In genomic region chr10:78458348-78459111, GRCm38 (mm10) we compare ENCODE assay signal across 10 mouse cellular contexts. TPM values are rescaled to one million over a fixed set of nuclear protein-coding genes. Genes with fewer than 3 reads are reported as not detected.
DNase-seq lines count a peak whose midpoint lies in the region; ATAC-seq and TF ChIP-seq lines count a peak whose summit lies in the region.
"Had no signal": no experiment of that assay in that cellular context is flagged by ENCODE, and none has a peak within 500 bp of the region (broad histone marks: within the 10 kb centered on the region; RNA-seq: fewer than 3 reads in every experiment).

No protein-coding gene starts in this region.

- no peak for DNase-seq in frontal cortex, postnatal 14 days (ENCODE audit: low spot score in 2 of 2)
- DNase-seq in G1E (ENCODE audit: low spot score), result no peak
- peak; percentile 71 for DNase-seq in gastrocnemius, adult 2 months
- DNase-seq in liver, embryonic 14.5 days (ENCODE audit: low read depth in 3 of 3, low spot score in 3 of 3), result no peak
- no peak for DNase-seq in testis, postnatal 14 days (ENCODE audit: low spot score)
- no peak for DNase-seq in cerebellum, adult 8-10 months

- TF ChIP-seq POLR2A in olfactory bulb, adult 2 months (IDR thresholded peaks at IDR 0.05; ENCODE audit: insufficient read depth, low read depth, low read length), result no peak

- no peak for TF ChIP-seq CTCF in G1E (IDR thresholded peaks at IDR 0.05; ENCODE audit: low read depth, low read length)
- no peak for TF ChIP-seq CTCF in gastrocnemius, adult 2 months (IDR thresholded peaks at IDR 0.05)
- no peak for TF ChIP-seq CTCF in liver, embryonic 14.5 days (IDR thresholded peaks at IDR 0.05; ENCODE audit: low read depth)
- no peak for TF ChIP-seq CTCF in olfactory bulb, adult 2 months (IDR thresholded peaks at IDR 0.05; ENCODE audit: insufficient read depth, low read depth, low read length)

- H3K4me2 ChIP-seq in liver, embryonic 14.5 days (ENCODE audit: low read depth), result no peak overlapping the region

- H3K9me3 ChIP-seq in G1E (replicated peaks), result no peaks in the 10 kb centered on the region
- no peaks in the 10 kb centered on the region for H3K9me3 ChIP-seq in liver, embryonic 14.5 days (ENCODE audit: control insufficient read depth, low read length)

- WGBS in liver, embryonic 14.5 days (ENCODE audit: insufficient replicate concordance), result 59% methylated on average over 5 of the region's 5 CpGs
- 43% methylated on average over 5 of the region's 5 CpGs for WGBS in olfactory bulb, adult 2 months

- TF ChIP-seq EP300 in liver, embryonic 14.5 days (IDR thresholded peaks at IDR 0.05; ENCODE audit: low read depth), result no peak

- peaks cover 78% of the 10 kb centered on the region for H3K36me3 ChIP-seq in G1E (replicated peaks)
- no peaks in the 10 kb centered on the region for H3K36me3 ChIP-seq in liver, embryonic 14.5 days (replicated peaks; ENCODE audit: control insufficient read depth, insufficient read depth, low read depth)

- H3K4me1 ChIP-seq in G1E (ENCODE audit: insufficient read depth, low read depth, low read length), result peaks cover 79% of the 10 kb centered on the region
- peaks cover 6 to 12% of the 10 kb centered on the region in 2 experiments; a peak in 3 of 4 replicates for H3K4me1 ChIP-seq in liver, embryonic 14.5 days (replicated peaks; ENCODE audit: control insufficient read depth in 2 of 2, insufficient read depth in 2 of 2, low read length in 1 of 2)
- H3K4me1 ChIP-seq in olfactory bulb, adult 2 months (ENCODE audit: control insufficient read depth, insufficient read depth, low read length), result peaks cover 80% of the 10 kb centered on the region

- peak overlapping the region; percentile 83 for H3K27ac ChIP-seq in gastrocnemius, adult 2 months
- no peak overlapping the region for H3K27ac ChIP-seq in liver, embryonic 14.5 days
- peak overlapping the region; percentile 90 for H3K27ac ChIP-seq in olfactory bulb, adult 2 months (ENCODE audit: insufficient read depth, low read depth, low read length)

- intact Hi-C loops in gastrocnemius, adult 2 months (cut with DNase I), result no loop called here

- H3K4me3 ChIP-seq in G1E (ENCODE audit: low read depth, low read length), result peak overlapping the region; percentile 13; the same call in 1 of the 2 replicates
- peak overlapping the region; percentile 32 for H3K4me3 ChIP-seq in gastrocnemius, adult 2 months
- no peak overlapping the region for H3K4me3 ChIP-seq in liver, embryonic 14.5 days (ENCODE audit: insufficient read depth in 1 of 2, low read depth in 2 of 2, low read length in 2 of 2)
- no peak overlapping the region for H3K4me3 ChIP-seq in olfactory bulb, adult 2 months (ENCODE audit: insufficient read depth, low read depth, low read length)

- no peaks in the 10 kb centered on the region for H3K27me3 ChIP-seq in G1E (ENCODE audit: insufficient read depth, low read length)
- no peaks in the 10 kb centered on the region for H3K27me3 ChIP-seq in liver, embryonic 14.5 days (ENCODE audit: control insufficient read depth, insufficient read depth, low read length)

- ATAC-seq in frontal cortex, adult (ENCODE audit: low TSS enrichment), result peak; percentile 20
- ATAC-seq in G1E (ENCODE audit: extremely low read depth, insufficient number of reproducible peaks, low FRiP score, poor library complexity, severe bottlenecking), result no peak
- ATAC-seq in liver, embryonic 14.5 days (ENCODE audit: insufficient read depth), result peak; percentile 5; the same call in 1 of the 2 replicates

- H3K9ac ChIP-seq in liver, embryonic 14.5 days (replicated peaks), result no peak overlapping the region

RNA-seq across cellular contexts. Expression of gene Pdxk, which starts 6.2 kb away (rescaled TPM):
- total RNA-seq in G1E (2014; fragmentation: Nextera tagmentation) (33.6 and 36.2 TPM in 2 replicates), G1E (2017) (44.6 and 47.1 TPM in 2 replicates)
- polyA plus RNA-seq in G1E (2012), result 20.8 and 23.0 TPM in 2 replicates
- 10 to 100 TPM in 1 of 2 experiments, 1 to 10 TPM in 1; 5.1 to 10.4 TPM for total RNA-seq in gastrocnemius, adult 2 months (2021)
- 2.9 TPM in 2 replicates for polyA plus RNA-seq in liver, embryonic 14.5 days (2012; rRNA removed)
- 3.2 and 3.3 TPM in 2 replicates for polyA plus RNA-seq in liver, embryonic 14.5 days (2014; fragmentation: Nextera tagmentation; extraction: Ambion mirVana)
- not detected in 2 replicates for polyA plus RNA-seq in olfactory bulb, adult 2 months (2012; ENCODE audit: insufficient read depth, insufficient read length, low replicate concordance, missing spikeins)

RNA-seq across cellular contexts. Expression of gene Cstb, which starts 33.1 kb away (rescaled TPM):
- total RNA-seq in G1E (2014; fragmentation: Nextera tagmentation), result 33.7 and 47.1 TPM in 2 replicates
- 251 and 260 TPM in 2 replicates for total RNA-seq in G1E (2017)
- polyA plus RNA-seq in G1E (2012), result 20.0 and 40.3 TPM in 2 replicates
- total RNA-seq in gastrocnemius, adult 2 months (2021), result 10 to 100 TPM; 11.9 to 15.3 TPM
- 58.1 and 74.9 TPM in 2 replicates for polyA plus RNA-seq in liver, embryonic 14.5 days (2012; rRNA removed)
- polyA plus RNA-seq in liver, embryonic 14.5 days (2014; fragmentation: Nextera tagmentation; extraction: Ambion mirVana), result 111 and 122 TPM in 2 replicates
- polyA plus RNA-seq in olfactory bulb, adult 2 months (2012; ENCODE audit: insufficient read depth, insufficient read length, low replicate concordance, missing spikeins), result 1,067 TPM in 1 of 2 replicates, not detected in the other

RNA-seq across cellular contexts. Expression of gene Rrp1, which starts 45.7 kb away (rescaled TPM):
- 172 and 189 TPM in 2 replicates for total RNA-seq in G1E (2014; fragmentation: Nextera tagmentation)
- total RNA-seq in G1E (2017), result 423 and 464 TPM in 2 replicates
- 372 and 420 TPM in 2 replicates for polyA plus RNA-seq in G1E (2012)
- 10 to 100 TPM; 63.5 to 66.4 TPM for total RNA-seq in gastrocnemius, adult 2 months (2021)
- polyA plus RNA-seq in liver, embryonic 14.5 days (2012; rRNA removed), result 43.0 and 69.7 TPM in 2 replicates
- polyA plus RNA-seq in liver, embryonic 14.5 days (2014; fragmentation: Nextera tagmentation; extraction: Ambion mirVana), result 79.8 and 89.7 TPM in 2 replicates
- polyA plus RNA-seq in olfactory bulb, adult 2 months (2012; ENCODE audit: insufficient read depth, insufficient read length, low replicate concordance, missing spikeins), result 444 TPM in 1 of 2 replicates, not detected in the other

RNA-seq across cellular contexts. Expression of gene Olfr1358, which starts 58.7 kb away (rescaled TPM):
- total RNA-seq in G1E (2014; fragmentation: Nextera tagmentation), result not detected in 2 replicates
- 0.17 TPM in 1 of 2 replicates, not detected in the other for total RNA-seq in G1E (2017)
- polyA plus RNA-seq in G1E (2012), result not detected in 2 replicates
- not detected for total RNA-seq in gastrocnemius, adult 2 months (2021)
- not detected in 2 replicates for polyA plus RNA-seq in liver, embryonic 14.5 days (2012; rRNA removed)
- polyA plus RNA-seq in liver, embryonic 14.5 days (2014; fragmentation: Nextera tagmentation; extraction: Ambion mirVana), result not detected in 2 replicates
- polyA plus RNA-seq in olfactory bulb, adult 2 months (2012; ENCODE audit: insufficient read depth, insufficient read length, low replicate concordance, missing spikeins), result not detected in 2 replicates
- polyA plus RNA-seq: erythroblast, embryonic 14.5 days; limb, embryonic 14.5 days had no signal

Comparison
In these comparisons a context has a peak if more than half of its experiments do, and no peak if none do; other contexts are left out.
1. H3K4me3 ChIP-seq: peak in G1E (single experiment) and gastrocnemius, adult 2 months (single experiment); none in liver, embryonic 14.5 days (0 of 2) and olfactory bulb, adult 2 months (single experiment).